Mouse (Mus musculus) lung, adult 2 months (tissue): ENCODE results near the gene A830031A19Rik.

Experiments
- CTCF ChIP-seq: fragments of 200-500 bp; IDR thresholded peaks from 2 replicates; pipeline ENCODE4 v1.5.1; 2011; ENCODE audit warnings: mild to moderate bottlenecking, low read length, control low read depth; ENCODE audit not compliant: insufficient read depth
- POLR2A ChIP-seq: fragments of 200-500 bp; IDR thresholded peaks from 2 replicates; pipeline ENCODE4 v1.6.1; 2011; ENCODE audit warnings: low read depth, mild to moderate bottlenecking, control low read depth, low read length, borderline replicate concordance; ENCODE audit errors: extremely low read depth

DNA sequence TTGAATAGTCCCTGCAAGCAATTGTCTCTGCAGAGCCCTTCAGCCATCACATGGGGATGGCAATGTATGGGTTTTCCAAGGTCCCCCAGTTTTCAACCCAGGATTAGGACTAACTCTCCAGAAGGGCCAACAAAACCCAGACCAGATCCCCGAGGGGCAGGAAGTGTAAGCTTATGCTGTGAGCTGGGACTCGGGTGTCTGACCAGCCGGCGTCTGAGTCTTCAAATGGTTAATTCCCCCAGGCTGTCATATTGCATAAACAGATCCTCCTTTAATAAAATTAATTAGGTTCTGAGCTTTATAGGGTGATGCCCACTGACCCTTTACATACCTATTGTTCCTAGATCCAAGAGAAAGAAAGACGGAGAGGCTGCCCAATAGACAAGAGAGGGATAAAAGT, 14.4 kb downstream of the A830031A19Rik start:
- no peak for TF ChIP-seq CTCF
- no peak for TF ChIP-seq POLR2A
